Mouse (Mus musculus): Measurements from ENCODE around the gene Ccdc191. TPM values are rescaled to one million over a fixed set of nuclear protein-coding genes. Genes with fewer than 3 reads are reported as not detected.

The Ccdc191 gene
- polyA plus RNA-seq, 1 experiment = 7.1 TPM

GRCm38 (mm10) chr16:43973606-43974220, 84.1 kb downstream of the Ccdc191 start:
- Histone ChIP-seq H3K27ac (ENCODE audit: control insufficient read depth, insufficient read depth, low read depth, low read length, poor library complexity) (no peak overlapping the region), H3K4me1 (ENCODE audit: control insufficient read depth, insufficient read depth, low read length) (no peaks in the 10 kb centered on the region), H3K4me3 (replicated peaks; ENCODE audit: control insufficient read depth, low read depth, low read length) (no peak overlapping the region)
- no peak for TF ChIP-seq POLR2A (IDR thresholded peaks at IDR 0.05; ENCODE audit: borderline replicate concordance, control insufficient read depth, low read depth, low read length)
- no peak for TF ChIP-seq CTCF (IDR thresholded peaks at IDR 0.05; ENCODE audit: control insufficient read depth, insufficient read depth, low read length)
- WGBS = 84% methylated on average over 22 of the region's 22 CpGs

DNA sequence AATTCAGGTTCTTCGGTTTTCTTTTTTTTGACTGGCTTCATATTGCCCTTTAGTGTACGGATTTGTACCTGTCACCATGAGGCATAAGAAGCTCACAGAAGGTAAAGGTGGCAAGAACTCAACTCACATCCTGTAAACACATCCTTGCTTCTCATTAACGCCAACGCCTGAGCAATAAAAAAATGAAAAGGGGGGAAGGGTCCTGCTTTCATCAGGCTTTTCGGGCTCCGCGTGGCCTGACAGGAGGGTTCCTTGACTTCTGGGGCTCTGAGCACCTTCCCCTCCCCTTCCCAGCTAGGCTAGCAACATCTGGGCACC, 89.4 kb downstream of the Ccdc191 start:
- WGBS = 29% methylated on average over 7 of the region's 7 CpGs
- Histone ChIP-seq H3K4me3 (replicated peaks; ENCODE audit: control insufficient read depth, low read depth, low read length) (peak overlapping the region; percentile 67), H3K4me1 (ENCODE audit: control insufficient read depth, insufficient read depth, low read length) (no peaks in the 10 kb centered on the region), H3K27ac (ENCODE audit: control insufficient read depth, insufficient read depth, low read depth, low read length, poor library complexity) (no peak overlapping the region; the same call in 1 of the 2 replicates)
- no peak for TF ChIP-seq CTCF (IDR thresholded peaks at IDR 0.05; ENCODE audit: control insufficient read depth, insufficient read depth, low read length)
- TF ChIP-seq POLR2A (IDR thresholded peaks at IDR 0.05; ENCODE audit: borderline replicate concordance, control insufficient read depth, low read depth, low read length) = no peak

DNA sequence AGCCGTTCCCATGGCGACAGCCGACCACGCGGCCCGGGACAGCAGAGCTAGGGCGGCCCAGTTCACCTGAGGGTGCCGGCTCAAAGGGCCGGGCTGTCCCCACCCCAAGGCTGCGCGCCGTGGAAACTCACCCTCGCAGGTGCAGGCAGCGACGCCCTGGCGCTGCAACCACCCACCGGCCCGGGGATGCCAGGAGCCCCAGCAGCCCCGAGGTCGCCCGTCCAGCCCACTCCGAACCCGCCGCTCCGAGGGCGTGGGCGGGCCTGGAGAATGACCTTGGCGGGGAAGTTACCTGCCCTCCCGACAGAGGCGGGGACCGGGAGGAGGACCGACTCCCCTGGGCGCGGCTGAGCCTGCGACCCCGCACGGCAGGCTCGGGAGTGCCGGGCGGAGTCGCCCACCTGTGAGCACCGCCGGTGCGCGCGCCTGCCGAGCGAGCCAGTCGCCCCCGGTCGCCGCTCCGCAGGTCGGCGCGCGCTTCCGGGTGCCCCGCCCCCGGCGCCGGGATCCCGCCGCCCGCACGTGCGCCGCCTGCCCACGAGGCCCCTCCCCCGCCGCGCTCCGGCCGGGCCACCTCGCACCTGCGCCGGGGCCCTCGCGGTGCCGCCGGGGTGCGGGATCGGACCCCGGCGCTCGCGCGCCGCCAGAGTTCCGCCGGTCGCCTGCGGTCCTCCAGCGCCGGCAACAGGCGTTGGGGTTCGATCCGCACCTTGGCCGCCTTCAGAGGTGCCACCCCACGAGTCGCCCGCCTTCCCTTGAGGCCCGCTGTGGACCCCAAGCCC, 89.9 kb downstream of the Ccdc191 start, which contains the start of gene Zdhhc23:
TSS of gene Zdhhc23 (minus strand) at position 464 of the 782 bp plus-strand sequence.
- H3K27ac ChIP-seq (ENCODE audit: control insufficient read depth, insufficient read depth, low read depth, low read length, poor library complexity) = no peak within 1 kb of the TSS; the same call in 1 of the 2 replicates
- WGBS = 1% methylated on average over 98 of the region's 103 CpGs
- H3K4me3 ChIP-seq (replicated peaks; ENCODE audit: control insufficient read depth, low read depth, low read length) = peak within 1 kb of the TSS; percentile 67
- H3K4me1 ChIP-seq (ENCODE audit: control insufficient read depth, insufficient read depth, low read length) = no peaks in the 10 kb centered on the region
- no peak for TF ChIP-seq POLR2A (IDR thresholded peaks at IDR 0.05; ENCODE audit: borderline replicate concordance, control insufficient read depth, low read depth, low read length)
- TF ChIP-seq CTCF (IDR thresholded peaks at IDR 0.05; ENCODE audit: control insufficient read depth, insufficient read depth, low read length) = no peak

DNA sequence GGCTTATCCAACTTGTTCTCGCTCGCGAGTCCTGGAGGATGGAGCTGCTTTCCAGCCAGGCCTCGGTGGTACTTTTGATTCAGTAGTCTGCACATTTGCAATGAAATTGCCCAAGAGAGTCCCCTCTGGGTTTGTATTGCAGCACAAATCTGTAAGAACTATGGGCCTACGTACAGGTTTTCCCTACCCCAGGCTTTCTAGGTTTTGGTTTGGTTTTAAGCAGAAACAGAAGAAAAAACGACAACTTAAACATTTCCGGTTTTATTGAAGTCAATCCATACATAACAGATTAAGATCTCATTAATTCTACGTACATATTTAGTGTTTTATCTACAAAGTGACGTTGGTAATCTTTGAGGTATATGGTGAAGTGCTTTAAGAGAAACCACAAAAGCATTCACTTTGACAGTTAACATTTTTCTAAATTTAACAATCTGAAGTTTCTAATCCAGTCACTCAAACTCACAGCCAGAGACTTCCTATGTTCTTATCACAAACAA, 90.6 kb downstream of the Ccdc191 start:
- no peaks in the 10 kb centered on the region for H3K4me1 ChIP-seq (ENCODE audit: control insufficient read depth, insufficient read depth, low read length)
- 7% methylated on average over 9 of the region's 9 CpGs for WGBS
- H3K4me3 ChIP-seq (replicated peaks; ENCODE audit: control insufficient read depth, low read depth, low read length) = peak overlapping the region; percentile 53
- TF ChIP-seq POLR2A (IDR thresholded peaks at IDR 0.05; ENCODE audit: borderline replicate concordance, control insufficient read depth, low read depth, low read length) (no peak), CTCF (IDR thresholded peaks at IDR 0.05; ENCODE audit: control insufficient read depth, insufficient read depth, low read length) (no peak)
- H3K27ac ChIP-seq (ENCODE audit: control insufficient read depth, insufficient read depth, low read depth, low read length, poor library complexity) = no peak overlapping the region; the same call in 1 of the 2 replicates

GRCm38 (mm10) chr16:43986299-43986698, 96.7 kb downstream of the Ccdc191 start:
- TF ChIP-seq CTCF (IDR thresholded peaks at IDR 0.05; ENCODE audit: control insufficient read depth, insufficient read depth, low read length) (no peak), POLR2A (IDR thresholded peaks at IDR 0.05; ENCODE audit: borderline replicate concordance, control insufficient read depth, low read depth, low read length) (no peak)
- no peaks in the 10 kb centered on the region for H3K4me1 ChIP-seq (ENCODE audit: control insufficient read depth, insufficient read depth, low read length)
- 91% methylated on average over 4 of the region's 4 CpGs for WGBS
- no peak overlapping the region for H3K27ac ChIP-seq (ENCODE audit: control insufficient read depth, insufficient read depth, low read depth, low read length, poor library complexity)
- H3K4me3 ChIP-seq (replicated peaks; ENCODE audit: control insufficient read depth, low read depth, low read length) = no peak overlapping the region

DNA sequence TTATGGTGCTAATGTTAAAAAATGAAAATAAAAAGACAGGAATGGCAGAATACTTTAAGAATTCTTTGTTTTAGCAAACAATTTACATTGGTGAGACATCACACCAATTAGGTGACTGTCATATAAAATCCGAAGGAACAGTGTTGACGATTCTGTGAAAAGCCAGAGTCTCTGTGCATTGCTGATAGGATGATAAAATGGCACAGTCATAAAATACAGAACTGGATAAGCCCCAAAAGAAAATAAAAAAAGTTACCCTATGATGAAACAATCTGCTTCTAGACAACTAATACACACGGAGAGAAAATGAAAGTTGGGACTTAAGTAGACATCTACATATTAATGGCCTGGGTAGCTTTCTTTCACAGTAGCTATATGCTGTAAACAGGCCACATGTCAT, 105.0 kb downstream of the Ccdc191 start:
- WGBS = 68% methylated on average over 3 of the region's 3 CpGs
- Histone ChIP-seq H3K27ac (ENCODE audit: control insufficient read depth, insufficient read depth, low read depth, low read length, poor library complexity) (no peak overlapping the region), H3K4me1 (ENCODE audit: control insufficient read depth, insufficient read depth, low read length) (no peaks in the 10 kb centered on the region), H3K4me3 (replicated peaks; ENCODE audit: control insufficient read depth, low read depth, low read length) (no peak overlapping the region)
- TF ChIP-seq POLR2A (IDR thresholded peaks at IDR 0.05; ENCODE audit: borderline replicate concordance, control insufficient read depth, low read depth, low read length) (no peak), CTCF (IDR thresholded peaks at IDR 0.05; ENCODE audit: control insufficient read depth, insufficient read depth, low read length) (no peak)

DNA sequence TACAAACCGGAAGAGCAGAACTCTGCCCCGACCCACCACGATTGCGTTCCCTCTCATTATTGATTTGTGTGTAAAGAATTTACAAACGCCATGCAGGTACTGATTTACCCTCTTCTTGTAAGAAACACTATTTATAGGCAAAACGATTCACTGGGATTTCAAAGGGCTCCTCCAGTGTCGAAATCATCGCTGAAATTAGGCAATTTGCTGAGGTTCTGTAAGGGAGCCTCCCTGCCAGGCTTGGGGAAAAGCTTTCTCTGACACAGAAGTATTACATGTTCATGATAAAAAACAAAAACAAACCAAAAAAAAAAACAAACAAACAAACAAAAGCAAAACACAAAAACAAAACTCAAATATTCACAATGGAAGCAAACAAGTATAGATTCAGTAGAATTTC, 109.5 kb downstream of the Ccdc191 start:
- no peak overlapping the region for H3K27ac ChIP-seq (ENCODE audit: control insufficient read depth, insufficient read depth, low read depth, low read length, poor library complexity)
- no peak for TF ChIP-seq CTCF (IDR thresholded peaks at IDR 0.05; ENCODE audit: control insufficient read depth, insufficient read depth, low read length)
- TF ChIP-seq POLR2A (IDR thresholded peaks at IDR 0.05; ENCODE audit: borderline replicate concordance, control insufficient read depth, low read depth, low read length) = no peak
- WGBS = 78% methylated on average over 8 of the region's 8 CpGs
- H3K4me1 ChIP-seq (ENCODE audit: control insufficient read depth, insufficient read depth, low read length) = no peaks in the 10 kb centered on the region
- no peak overlapping the region for H3K4me3 ChIP-seq (replicated peaks; ENCODE audit: control insufficient read depth, low read depth, low read length)

- no peak for TF ChIP-seq POLR2A (IDR thresholded peaks at IDR 0.05; ENCODE audit: borderline replicate concordance, control insufficient read depth, low read depth, low read length)
- TF ChIP-seq CTCF (IDR thresholded peaks at IDR 0.05; ENCODE audit: control insufficient read depth, insufficient read depth, low read length) = no peak
- WGBS = 84% methylated on average over 5 of the region's 5 CpGs
- no peak overlapping the region for H3K27ac ChIP-seq (ENCODE audit: control insufficient read depth, insufficient read depth, low read depth, low read length, poor library complexity)
- no peak overlapping the region for H3K4me3 ChIP-seq (replicated peaks; ENCODE audit: control insufficient read depth, low read depth, low read length)
- H3K4me1 ChIP-seq (ENCODE audit: control insufficient read depth, insufficient read depth, low read length) = no peaks in the 10 kb centered on the region
Observed at GRCm38 (mm10) chr16:43999541-43999940, 109.9 kb downstream of the Ccdc191 start.

Measured in bone marrow, adult 2 months (tissue).